Comparison of ENCODE assay signal across 8 mouse cellular contexts in genomic region chr5:33689221-33689844, GRCm38 (mm10). TPM values are rescaled to one million over a fixed set of nuclear protein-coding genes. Genes with fewer than 3 reads are reported as not detected.
DNase-seq lines count a peak whose midpoint lies in the region; ATAC-seq and TF ChIP-seq lines count a peak whose summit lies in the region.

No protein-coding gene starts in this region.

- no peak overlapping the region for H3K4me2 ChIP-seq in kidney, embryonic 16.5 days (replicated peaks; ENCODE audit: low read depth, low read length)
- peak overlapping the region; percentile 28 for H3K4me2 ChIP-seq in forebrain, embryonic 14.5 days (ENCODE audit: low read length)
- H3K4me2 ChIP-seq in hindbrain, postnatal 0 days (ENCODE audit: low read depth, low read length), result 0 out of 2 replicates have a peak overlapping the region, but pooled peaks have one; percentile 20
- H3K4me2 ChIP-seq in midbrain, embryonic 15.5 days, result peak overlapping the region; percentile 23; the same call in 1 of the 2 replicates

- H3K9ac ChIP-seq in kidney, embryonic 16.5 days (replicated peaks; ENCODE audit: low read length), result peak overlapping the region; percentile 39; the same call in 1 of the 2 replicates
- H3K9ac ChIP-seq in forebrain, embryonic 14.5 days (ENCODE audit: low read length), result peak overlapping the region; percentile 51
- H3K9ac ChIP-seq in hindbrain, postnatal 0 days (replicated peaks; ENCODE audit: low read length), result no peak overlapping the region; the same call in 1 of the 2 replicates
- H3K9ac ChIP-seq in midbrain, embryonic 15.5 days, result no peak overlapping the region

- WGBS in kidney, embryonic 16.5 days, result 41% methylated on average over 20 of the region's 20 CpGs
- 8% methylated on average over 20 of the region's 20 CpGs for WGBS in forebrain, embryonic 14.5 days
- WGBS in hindbrain, postnatal 0 days, result 16% methylated on average over 19 of the region's 20 CpGs
- WGBS in midbrain, embryonic 15.5 days, result 5% methylated on average over 20 of the region's 20 CpGs

- peak; percentile 32; the same call in 1 of the 2 replicates for ATAC-seq in kidney, embryonic 16.5 days (ENCODE audit: low FRiP score, low TSS enrichment)
- peak; percentile 90 for ATAC-seq in forebrain, embryonic 14.5 days
- ATAC-seq in hindbrain, postnatal 0 days, result peak; percentile 92
- peak; percentile 85 for ATAC-seq in midbrain, embryonic 15.5 days (replicated peaks)
- no peak for ATAC-seq in megakaryocyte-erythroid progenitor cell, adult 5-6 weeks (replicated peaks; ENCODE audit: low FRiP score, low TSS enrichment, poor library complexity, severe bottlenecking)

- TF ChIP-seq CTCF in hindbrain, postnatal 0 days (IDR thresholded peaks at IDR 0.05; ENCODE audit: low read depth), result no peak

- H3K4me1 ChIP-seq in kidney, embryonic 16.5 days (ENCODE audit: insufficient read depth, low read length), result peaks cover 32% of the 10 kb centered on the region
- H3K4me1 ChIP-seq in forebrain, embryonic 14.5 days (ENCODE audit: control insufficient read depth, insufficient read depth, low read length), result peaks cover 45% of the 10 kb centered on the region
- peaks cover 13% of the 10 kb centered on the region for H3K4me1 ChIP-seq in hindbrain, postnatal 0 days (ENCODE audit: insufficient read depth, low read length)
- H3K4me1 ChIP-seq in midbrain, embryonic 15.5 days, result peaks cover 26% of the 10 kb centered on the region

- H3K9me3 ChIP-seq in kidney, embryonic 16.5 days (ENCODE audit: low read length), result no peaks in the 10 kb centered on the region
- no peaks in the 10 kb centered on the region for H3K9me3 ChIP-seq in forebrain, embryonic 14.5 days (replicated peaks; ENCODE audit: control insufficient read depth, low read length)
- no peaks in the 10 kb centered on the region for H3K9me3 ChIP-seq in hindbrain, postnatal 0 days (ENCODE audit: low read length)
- H3K9me3 ChIP-seq in midbrain, embryonic 15.5 days, result no peaks in the 10 kb centered on the region

- no peak overlapping the region for H3K27ac ChIP-seq in kidney, embryonic 16.5 days (ENCODE audit: low read length)
- peak overlapping the region; percentile 86 for H3K27ac ChIP-seq in forebrain, embryonic 14.5 days (ENCODE audit: low read depth, low read length)
- H3K27ac ChIP-seq in hindbrain, postnatal 0 days, result peak overlapping the region; percentile 62
- peak overlapping the region; percentile 40 for H3K27ac ChIP-seq in midbrain, embryonic 15.5 days

- no peaks in the 10 kb centered on the region for H3K27me3 ChIP-seq in kidney, embryonic 16.5 days (ENCODE audit: insufficient read depth, low read length)
- no peaks in the 10 kb centered on the region for H3K27me3 ChIP-seq in forebrain, embryonic 14.5 days (replicated peaks; ENCODE audit: control insufficient read depth, insufficient read depth, low read length)
- H3K27me3 ChIP-seq in hindbrain, postnatal 0 days (ENCODE audit: insufficient read depth, low read length), result peaks cover 9% of the 10 kb centered on the region
- H3K27me3 ChIP-seq in midbrain, embryonic 15.5 days (replicated peaks), result peaks cover 31% of the 10 kb centered on the region

- DNase-seq in kidney, adult 18-20 months, result no peak
- peak; percentile 92 for DNase-seq in forebrain, embryonic 14.5 days (ENCODE audit: low spot score)
- peak; percentile 79 for DNase-seq in hindbrain, postnatal 0 days (ENCODE audit: low spot score)
- no peak for DNase-seq in natural killer cell, adult 2 months (ENCODE audit: low spot score in 2 of 2)
- DNase-seq in layer of hippocampus, postnatal 36 days, result no peak

- H3K36me3 ChIP-seq in kidney, embryonic 16.5 days (ENCODE audit: insufficient read depth, low read length), result no peaks in the 10 kb centered on the region
- H3K36me3 ChIP-seq in forebrain, embryonic 14.5 days (ENCODE audit: control insufficient read depth, insufficient read depth, low read length), result no peaks in the 10 kb centered on the region
- H3K36me3 ChIP-seq in hindbrain, postnatal 0 days (ENCODE audit: insufficient read depth, low read length), result no peaks in the 10 kb centered on the region
- no peaks in the 10 kb centered on the region for H3K36me3 ChIP-seq in midbrain, embryonic 15.5 days (replicated peaks)

- no peak overlapping the region for H3K4me3 ChIP-seq in kidney, embryonic 16.5 days (ENCODE audit: low read length)
- H3K4me3 ChIP-seq in forebrain, embryonic 14.5 days (ENCODE audit: low read depth, low read length), result no peak overlapping the region
- no peak overlapping the region for H3K4me3 ChIP-seq in hindbrain, postnatal 0 days (ENCODE audit: low read length)
- H3K4me3 ChIP-seq in midbrain, embryonic 15.5 days, result no peak overlapping the region

RNA-seq across cellular contexts. Expression of gene Tmem129, which starts 31.1 kb away (rescaled TPM):
- 48.5 and 50.8 TPM in 2 replicates for polyA plus RNA-seq in kidney, embryonic 16.5 days (2015; fragmentation: Nextera tagmentation; extraction: Ambion mirVana)
- polyA plus RNA-seq in forebrain, embryonic 14.5 days (2014; fragmentation: Nextera tagmentation; extraction: Ambion mirVana), result 35.8 and 39.5 TPM in 2 replicates
- total RNA-seq in hindbrain, postnatal 0 days (2014; rRNA removed), result 36.9 and 39.3 TPM in 2 replicates
- polyA plus RNA-seq in hindbrain, postnatal 0 days (2015; fragmentation: Nextera tagmentation; extraction: Ambion mirVana), result 22.0 and 23.6 TPM in 2 replicates
- 31.1 and 32.0 TPM in 2 replicates for polyA plus RNA-seq in midbrain, embryonic 15.5 days (2015; fragmentation: Nextera tagmentation; extraction: Ambion mirVana)
- 20.5 and 30.5 TPM in 2 replicates for total RNA-seq in megakaryocyte-erythroid progenitor cell, adult 5-6 weeks (2014; fragmentation: Nextera tagmentation)
- total RNA-seq in megakaryocyte-erythroid progenitor cell, adult 5-6 weeks (2017), result 12.3 and 34.4 TPM in 2 replicates
- 10 to 100 TPM; 23.0 to 25.6 TPM for total RNA-seq in layer of hippocampus, postnatal 36 days (2021)

RNA-seq across cellular contexts. Expression of gene Tacc3, which starts 31.4 kb away (rescaled TPM):
- polyA plus RNA-seq in kidney, embryonic 16.5 days (2015; fragmentation: Nextera tagmentation; extraction: Ambion mirVana), result 186 and 192 TPM in 2 replicates
- 94.5 and 98.2 TPM in 2 replicates for polyA plus RNA-seq in forebrain, embryonic 14.5 days (2014; fragmentation: Nextera tagmentation; extraction: Ambion mirVana)
- 19.2 and 30.0 TPM in 2 replicates for total RNA-seq in hindbrain, postnatal 0 days (2014; rRNA removed)
- 39.0 and 49.1 TPM in 2 replicates for polyA plus RNA-seq in hindbrain, postnatal 0 days (2015; fragmentation: Nextera tagmentation; extraction: Ambion mirVana)
- polyA plus RNA-seq in midbrain, embryonic 15.5 days (2015; fragmentation: Nextera tagmentation; extraction: Ambion mirVana), result 27.9 and 32.2 TPM in 2 replicates
- total RNA-seq in megakaryocyte-erythroid progenitor cell, adult 5-6 weeks (2014; fragmentation: Nextera tagmentation), result 121 and 124 TPM in 2 replicates
- total RNA-seq in megakaryocyte-erythroid progenitor cell, adult 5-6 weeks (2017), result 124 and 155 TPM in 2 replicates
- total RNA-seq in layer of hippocampus, postnatal 36 days (2021), result 1 to 10 TPM; 3.8 to 5.2 TPM

RNA-seq across cellular contexts. Expression of gene Fgfr3, which starts 32.1 kb away (rescaled TPM):
- polyA plus RNA-seq in kidney, embryonic 16.5 days (2015; fragmentation: Nextera tagmentation; extraction: Ambion mirVana), result 19.1 and 21.9 TPM in 2 replicates
- 27.5 and 30.8 TPM in 2 replicates for polyA plus RNA-seq in forebrain, embryonic 14.5 days (2014; fragmentation: Nextera tagmentation; extraction: Ambion mirVana)
- total RNA-seq in hindbrain, postnatal 0 days (2014; rRNA removed), result 147 and 148 TPM in 2 replicates
- polyA plus RNA-seq in hindbrain, postnatal 0 days (2015; fragmentation: Nextera tagmentation; extraction: Ambion mirVana), result 43.5 and 52.1 TPM in 2 replicates
- polyA plus RNA-seq in midbrain, embryonic 15.5 days (2015; fragmentation: Nextera tagmentation; extraction: Ambion mirVana), result 20.9 and 21.4 TPM in 2 replicates
- total RNA-seq in megakaryocyte-erythroid progenitor cell, adult 5-6 weeks (2014; fragmentation: Nextera tagmentation), result not detected in 2 replicates
- total RNA-seq in megakaryocyte-erythroid progenitor cell, adult 5-6 weeks (2017), result not detected in 2 replicates
- 100 to 1,000 TPM; 116 to 133 TPM for total RNA-seq in layer of hippocampus, postnatal 36 days (2021)

RNA-seq across cellular contexts. Expression of gene Slbp, which starts 37.0 kb away (rescaled TPM):
- polyA plus RNA-seq in kidney, embryonic 16.5 days (2015; fragmentation: Nextera tagmentation; extraction: Ambion mirVana), result 227 and 228 TPM in 2 replicates
- 154 and 159 TPM in 2 replicates for polyA plus RNA-seq in forebrain, embryonic 14.5 days (2014; fragmentation: Nextera tagmentation; extraction: Ambion mirVana)
- 66.0 and 67.4 TPM in 2 replicates for total RNA-seq in hindbrain, postnatal 0 days (2014; rRNA removed)
- 128 and 132 TPM in 2 replicates for polyA plus RNA-seq in hindbrain, postnatal 0 days (2015; fragmentation: Nextera tagmentation; extraction: Ambion mirVana)
- 109 and 110 TPM in 2 replicates for polyA plus RNA-seq in midbrain, embryonic 15.5 days (2015; fragmentation: Nextera tagmentation; extraction: Ambion mirVana)
- 229 and 276 TPM in 2 replicates for total RNA-seq in megakaryocyte-erythroid progenitor cell, adult 5-6 weeks (2014; fragmentation: Nextera tagmentation)
- total RNA-seq in megakaryocyte-erythroid progenitor cell, adult 5-6 weeks (2017), result 348 and 369 TPM in 2 replicates
- total RNA-seq in layer of hippocampus, postnatal 36 days (2021), result 10 to 100 TPM; 21.0 to 21.1 TPM

RNA-seq across cellular contexts. Expression of gene Gm9903, which starts 59.6 kb away (rescaled TPM):
- 0.29 and 0.58 TPM in 2 replicates for polyA plus RNA-seq in kidney, embryonic 16.5 days (2015; fragmentation: Nextera tagmentation; extraction: Ambion mirVana)
- 0.45 and 0.48 TPM in 2 replicates for polyA plus RNA-seq in forebrain, embryonic 14.5 days (2014; fragmentation: Nextera tagmentation; extraction: Ambion mirVana)
- total RNA-seq in hindbrain, postnatal 0 days (2014; rRNA removed), result 0.89 and 2.1 TPM in 2 replicates
- 0.21 and 0.66 TPM in 2 replicates for polyA plus RNA-seq in hindbrain, postnatal 0 days (2015; fragmentation: Nextera tagmentation; extraction: Ambion mirVana)
- polyA plus RNA-seq in midbrain, embryonic 15.5 days (2015; fragmentation: Nextera tagmentation; extraction: Ambion mirVana), result 0.47 and 0.77 TPM in 2 replicates
- total RNA-seq in megakaryocyte-erythroid progenitor cell, adult 5-6 weeks (2014; fragmentation: Nextera tagmentation), result not detected in 2 replicates
- total RNA-seq in megakaryocyte-erythroid progenitor cell, adult 5-6 weeks (2017), result 0.69 TPM in 1 of 2 replicates, not detected in the other
- total RNA-seq in layer of hippocampus, postnatal 36 days (2021), result 1 to 10 TPM in 1 of 2 experiments, under 1 TPM in 1; 0.70 to 1.3 TPM

Comparison
In these comparisons a context has a peak if more than half of its experiments do, and no peak if none do; other contexts are left out.
1. H3K9ac ChIP-seq: peak in kidney, embryonic 16.5 days (single experiment) and forebrain, embryonic 14.5 days (single experiment); none in hindbrain, postnatal 0 days (single experiment) and midbrain, embryonic 15.5 days (single experiment).
2. DNase-seq: peak in forebrain, embryonic 14.5 days (single experiment) and hindbrain, postnatal 0 days (single experiment); none in kidney, adult 18-20 months (single experiment), natural killer cell, adult 2 months (0 of 2) and layer of hippocampus, postnatal 36 days (0 of 2).